Mouse (Mus musculus): ENCODE data around the gene Dab1. TPM values are rescaled to one million over a fixed set of nuclear protein-coding genes. Genes with fewer than 3 reads are reported as not detected.

The Dab1 gene
- polyA plus RNA-seq, 1 experiment from 2014 or later = 3.8 TPM

DNA sequence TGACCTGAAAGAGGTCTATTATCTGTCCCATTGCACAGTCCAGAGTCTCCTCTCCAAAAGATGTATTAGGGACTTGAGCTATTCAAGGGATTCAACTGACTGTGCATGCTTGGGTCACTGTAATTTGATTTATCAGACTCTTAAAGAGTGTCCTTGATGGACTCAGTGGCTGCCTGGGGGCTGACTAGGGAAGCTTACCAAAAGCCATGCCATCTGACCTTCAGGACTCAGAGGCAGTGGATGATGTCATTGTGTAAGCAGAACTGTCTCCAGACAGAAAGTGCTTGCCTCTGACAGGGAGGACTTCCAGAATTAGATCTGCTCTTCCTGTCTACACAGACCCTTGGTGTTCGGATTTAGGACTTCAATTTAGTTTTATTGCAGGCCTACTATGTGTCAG is 627.3 kb downstream of the Dab1 start:
- Histone ChIP-seq H3K36me3 (no peaks in the 10 kb centered on the region), H3K9me3 (no peaks in the 10 kb centered on the region), H3K9ac (no peak overlapping the region), H3K4me3 (no peak overlapping the region), H3K27me3 (no peaks in the 10 kb centered on the region), H3K27ac (no peak overlapping the region), H3K4me1 (no peaks in the 10 kb centered on the region), H3K4me2 (no peak overlapping the region)
- WGBS = 29% methylated on average over 1 of the region's 1 CpGs
- no peak for ATAC-seq (ENCODE audit: borderline replicate concordance, extremely low read depth, low FRiP score, low TSS enrichment)

GRCm38 (mm10) chr4:104249462-104249861 is 630.3 kb downstream of the Dab1 start:
- H3K4me3 ChIP-seq = no peak overlapping the region
- no peaks in the 10 kb centered on the region for H3K36me3 ChIP-seq
- H3K9ac ChIP-seq = no peak overlapping the region
- H3K27me3 ChIP-seq = no peaks in the 10 kb centered on the region
- no peak for ATAC-seq (ENCODE audit: borderline replicate concordance, extremely low read depth, low FRiP score, low TSS enrichment)
- H3K4me1 ChIP-seq = no peaks in the 10 kb centered on the region
- WGBS = 54% methylated on average over 6 of the region's 6 CpGs
- no peak overlapping the region for H3K4me2 ChIP-seq
- H3K9me3 ChIP-seq = no peaks in the 10 kb centered on the region
- no peak overlapping the region for H3K27ac ChIP-seq

DNA sequence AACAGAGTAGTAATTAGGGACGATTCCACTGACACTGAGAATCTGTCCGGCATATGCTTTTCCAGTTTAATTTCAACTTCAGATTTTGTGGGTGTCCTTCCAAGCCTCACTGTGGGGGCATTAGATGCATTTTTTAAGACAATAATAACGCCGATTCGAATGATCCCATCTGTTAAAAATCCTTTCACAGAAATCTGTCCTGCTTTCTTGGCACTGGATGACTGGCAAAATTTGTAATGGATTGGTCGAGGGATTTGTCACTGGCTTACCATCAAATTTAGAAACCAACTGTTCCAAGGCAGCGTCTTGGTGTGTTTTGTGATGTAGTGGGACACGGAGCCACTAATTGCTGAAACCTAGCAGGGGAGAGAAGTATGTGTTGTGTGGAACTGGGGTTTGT is 638.6 kb downstream of the Dab1 start:
- no peaks in the 10 kb centered on the region for H3K27me3 ChIP-seq
- H3K36me3 ChIP-seq = no peaks in the 10 kb centered on the region
- no peak overlapping the region for H3K4me2 ChIP-seq
- H3K4me1 ChIP-seq = no peaks in the 10 kb centered on the region
- H3K4me3 ChIP-seq = no peak overlapping the region
- no peak overlapping the region for H3K9ac ChIP-seq
- no peaks in the 10 kb centered on the region for H3K9me3 ChIP-seq
- no peak overlapping the region for H3K27ac ChIP-seq
- no peak for ATAC-seq (ENCODE audit: borderline replicate concordance, extremely low read depth, low FRiP score, low TSS enrichment)
- 78% methylated on average over 8 of the region's 8 CpGs for WGBS

DNA sequence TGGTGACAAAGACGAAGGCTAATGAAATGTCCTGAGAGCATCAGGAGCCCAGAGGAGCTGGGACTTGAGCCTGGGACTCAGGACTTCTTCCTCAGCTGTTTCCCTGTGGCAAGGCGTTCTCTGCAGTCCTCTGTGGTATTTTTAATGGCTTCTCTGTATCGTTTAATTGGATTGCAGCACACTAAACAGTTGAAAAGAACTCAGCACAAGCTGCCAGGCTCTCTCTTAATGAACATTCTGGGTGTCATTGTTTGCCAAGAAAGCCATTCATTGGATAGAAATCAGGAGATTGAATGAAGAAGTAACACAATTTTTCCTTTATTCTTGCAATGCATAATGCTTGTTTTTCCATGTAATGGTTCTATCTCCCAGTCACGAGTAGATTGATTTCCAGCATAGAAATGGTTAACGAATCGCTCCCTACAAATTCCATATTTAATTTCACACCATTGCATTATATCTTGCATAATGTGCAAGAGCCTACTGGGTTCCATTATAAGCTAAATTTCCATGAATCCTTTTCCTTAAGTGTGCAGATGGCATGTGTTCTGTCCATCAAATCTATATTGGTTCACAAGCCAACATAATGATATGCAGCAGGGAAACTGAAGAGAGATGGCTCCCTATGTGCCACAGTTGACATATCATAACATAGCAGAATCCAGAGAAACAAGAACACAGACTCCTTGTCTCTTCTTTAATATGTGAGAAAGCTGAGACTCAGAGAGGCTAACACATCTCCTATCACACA is 650.4 kb downstream of the Dab1 start:
- Histone ChIP-seq H3K9me3 (no peaks in the 10 kb centered on the region), H3K27me3 (no peaks in the 10 kb centered on the region), H3K36me3 (no peaks in the 10 kb centered on the region), H3K27ac (no peak overlapping the region), H3K9ac (no peak overlapping the region), H3K4me1 (no peaks in the 10 kb centered on the region), H3K4me2 (no peak overlapping the region), H3K4me3 (no peak overlapping the region)
- no peak for ATAC-seq (ENCODE audit: borderline replicate concordance, extremely low read depth, low FRiP score, low TSS enrichment)
- WGBS = 78% methylated on average over 6 of the region's 6 CpGs

- Histone ChIP-seq H3K4me3 (no peak overlapping the region), H3K27me3 (no peaks in the 10 kb centered on the region), H3K36me3 (no peaks in the 10 kb centered on the region), H3K4me2 (no peak overlapping the region), H3K4me1 (no peaks in the 10 kb centered on the region), H3K9ac (no peak overlapping the region), H3K27ac (no peak overlapping the region), H3K9me3 (no peaks in the 10 kb centered on the region)
- ATAC-seq (ENCODE audit: borderline replicate concordance, extremely low read depth, low FRiP score, low TSS enrichment) = no peak
- 76% methylated on average over 5 of the region's 5 CpGs for WGBS
These were observed 651.0 kb downstream of the Dab1 start for GRCm38 (mm10) chr4:104270173-104270557.

DNA sequence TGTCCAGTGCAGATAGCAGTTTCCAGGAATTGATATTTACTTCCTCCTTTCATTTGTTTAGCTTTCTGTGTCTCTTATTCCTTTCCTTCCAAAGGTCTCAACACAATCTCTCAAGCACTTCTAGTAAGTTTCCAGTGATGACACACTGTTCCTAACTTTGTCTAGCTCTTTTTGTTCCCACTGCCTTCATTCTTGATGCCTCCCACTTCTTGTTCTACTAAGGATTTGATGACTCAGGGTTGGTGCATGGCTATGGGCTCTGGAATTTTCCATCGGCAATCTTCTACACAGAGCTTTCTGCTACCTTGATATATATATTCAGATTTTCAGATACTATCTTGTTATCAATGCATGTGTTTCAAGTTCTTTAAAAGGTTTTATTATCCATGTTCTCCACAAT is 656.1 kb downstream of the Dab1 start:
- ATAC-seq (ENCODE audit: borderline replicate concordance, extremely low read depth, low FRiP score, low TSS enrichment) = no peak
- H3K27ac ChIP-seq = no peak overlapping the region
- H3K9ac ChIP-seq = no peak overlapping the region
- H3K4me1 ChIP-seq = no peaks in the 10 kb centered on the region
- H3K27me3 ChIP-seq = no peaks in the 10 kb centered on the region
- no peaks in the 10 kb centered on the region for H3K9me3 ChIP-seq
- no peaks in the 10 kb centered on the region for H3K36me3 ChIP-seq
- no peak overlapping the region for H3K4me3 ChIP-seq
- no peak overlapping the region for H3K4me2 ChIP-seq
- WGBS = 94% methylated on average over 1 of the region's 1 CpGs

DNA sequence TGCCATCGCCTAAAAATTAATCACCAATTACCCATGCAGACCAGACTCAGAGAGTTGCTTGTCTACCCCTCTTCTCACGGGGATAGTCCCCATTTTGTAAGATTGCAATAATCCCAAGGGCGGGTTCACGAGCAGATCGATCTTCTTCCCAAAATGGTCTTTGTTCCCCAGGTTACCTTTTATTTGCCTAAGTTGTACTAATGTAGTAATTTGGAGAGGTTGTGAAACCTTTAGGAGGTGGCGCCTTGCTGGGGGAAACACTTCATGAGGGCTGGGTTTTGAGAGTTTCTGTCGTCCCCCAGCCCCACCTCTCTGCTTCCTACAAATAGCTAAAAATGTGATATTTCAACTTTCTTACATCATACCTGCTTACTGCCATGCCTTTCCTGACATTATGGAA is 657.8 kb downstream of the Dab1 start:
- 82% methylated on average over 7 of the region's 7 CpGs for WGBS
- Histone ChIP-seq H3K27ac (no peak overlapping the region), H3K9me3 (no peaks in the 10 kb centered on the region), H3K4me2 (no peak overlapping the region), H3K4me1 (no peaks in the 10 kb centered on the region), H3K36me3 (no peaks in the 10 kb centered on the region), H3K4me3 (no peak overlapping the region), H3K27me3 (no peaks in the 10 kb centered on the region), H3K9ac (no peak overlapping the region)
- ATAC-seq (ENCODE audit: borderline replicate concordance, extremely low read depth, low FRiP score, low TSS enrichment) = no peak

DNA sequence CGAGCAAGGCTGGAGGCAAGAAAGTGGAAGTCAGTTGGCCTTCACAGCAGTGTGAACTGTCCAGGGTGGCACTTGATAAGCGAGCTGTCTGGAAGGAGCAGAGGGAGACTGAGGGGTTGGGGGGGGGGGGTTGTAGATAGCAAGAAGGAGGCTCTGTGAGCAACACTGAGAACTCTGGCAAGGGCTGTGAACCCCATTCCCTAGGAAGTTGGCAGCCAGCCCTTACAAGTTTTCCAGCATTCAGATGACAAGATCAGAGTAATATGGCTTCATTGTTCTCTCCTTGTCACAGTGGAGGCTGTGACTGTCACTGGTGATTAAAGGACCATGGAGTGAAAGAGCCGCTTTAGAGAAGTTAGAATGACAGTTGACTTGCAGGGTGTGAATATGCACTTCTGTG is 662.4 kb downstream of the Dab1 start:
- Histone ChIP-seq H3K27me3 (no peaks in the 10 kb centered on the region), H3K4me3 (no peak overlapping the region), H3K9ac (no peak overlapping the region), H3K9me3 (no peaks in the 10 kb centered on the region), H3K4me1 (no peaks in the 10 kb centered on the region), H3K4me2 (no peak overlapping the region), H3K27ac (no peak overlapping the region), H3K36me3 (no peaks in the 10 kb centered on the region)
- 42% methylated on average over 3 of the region's 3 CpGs for WGBS
- ATAC-seq (ENCODE audit: borderline replicate concordance, extremely low read depth, low FRiP score, low TSS enrichment) = no peak

DNA sequence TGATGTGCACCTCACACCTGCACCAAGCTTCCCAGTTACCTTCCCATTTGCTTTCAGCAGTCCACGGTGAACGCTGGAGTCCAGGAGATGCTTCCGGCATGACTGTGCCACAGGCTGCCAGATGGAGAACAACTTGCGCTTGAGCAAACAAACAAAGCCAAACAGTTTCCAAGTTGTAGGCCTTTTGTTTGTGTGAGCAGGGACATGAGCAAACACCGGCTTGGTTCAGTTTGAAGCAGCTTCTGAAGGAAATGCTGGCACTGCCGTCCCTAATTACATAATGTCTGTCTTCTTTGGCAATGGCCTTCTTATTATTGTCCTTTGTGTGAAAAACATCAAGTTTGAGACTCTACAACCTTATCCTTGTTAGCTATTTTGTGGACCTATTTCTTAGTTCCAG is 664.7 kb downstream of the Dab1 start:
- H3K27me3 ChIP-seq = no peaks in the 10 kb centered on the region
- WGBS = 43% methylated on average over 6 of the region's 6 CpGs
- no peak for ATAC-seq (ENCODE audit: borderline replicate concordance, extremely low read depth, low FRiP score, low TSS enrichment)
- no peaks in the 10 kb centered on the region for H3K4me1 ChIP-seq
- H3K36me3 ChIP-seq = no peaks in the 10 kb centered on the region
- no peak overlapping the region for H3K4me3 ChIP-seq
- no peak overlapping the region for H3K27ac ChIP-seq
- H3K9ac ChIP-seq = no peak overlapping the region
- H3K9me3 ChIP-seq = no peaks in the 10 kb centered on the region
- H3K4me2 ChIP-seq = no peak overlapping the region

DNA sequence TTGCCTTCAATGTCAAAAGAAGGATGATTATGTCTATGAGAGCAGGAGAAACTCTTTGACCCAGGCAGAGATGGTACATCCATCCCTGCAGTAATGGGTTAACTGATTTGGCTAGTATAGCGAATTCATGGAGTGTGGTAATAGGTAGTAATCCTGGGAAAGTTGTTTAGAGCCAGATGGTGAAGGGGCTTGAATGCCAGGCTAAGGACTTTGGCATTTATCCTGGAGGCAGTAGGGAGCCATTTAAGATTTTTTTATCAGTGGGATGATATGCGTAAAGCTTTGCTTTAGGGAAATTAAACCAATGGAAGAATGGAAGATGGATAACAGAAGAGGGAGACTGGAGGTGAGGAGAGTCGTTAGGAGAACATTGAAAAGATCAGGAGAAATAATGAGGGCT is 669.2 kb downstream of the Dab1 start:
- 68% methylated on average over 3 of the region's 3 CpGs for WGBS
- Histone ChIP-seq H3K9ac (no peak overlapping the region), H3K27me3 (no peaks in the 10 kb centered on the region), H3K27ac (no peak overlapping the region), H3K4me3 (no peak overlapping the region), H3K36me3 (no peaks in the 10 kb centered on the region), H3K9me3 (no peaks in the 10 kb centered on the region), H3K4me2 (no peak overlapping the region), H3K4me1 (no peaks in the 10 kb centered on the region)
- no peak for ATAC-seq (ENCODE audit: borderline replicate concordance, extremely low read depth, low FRiP score, low TSS enrichment)

- no peak overlapping the region for H3K4me2 ChIP-seq
- ATAC-seq (ENCODE audit: borderline replicate concordance, extremely low read depth, low FRiP score, low TSS enrichment) = no peak
- 57% methylated on average over 3 of the region's 3 CpGs for WGBS
These were observed 682.6 kb downstream of the Dab1 start for GRCm38 (mm10) chr4:104301764-104302163.

DNA sequence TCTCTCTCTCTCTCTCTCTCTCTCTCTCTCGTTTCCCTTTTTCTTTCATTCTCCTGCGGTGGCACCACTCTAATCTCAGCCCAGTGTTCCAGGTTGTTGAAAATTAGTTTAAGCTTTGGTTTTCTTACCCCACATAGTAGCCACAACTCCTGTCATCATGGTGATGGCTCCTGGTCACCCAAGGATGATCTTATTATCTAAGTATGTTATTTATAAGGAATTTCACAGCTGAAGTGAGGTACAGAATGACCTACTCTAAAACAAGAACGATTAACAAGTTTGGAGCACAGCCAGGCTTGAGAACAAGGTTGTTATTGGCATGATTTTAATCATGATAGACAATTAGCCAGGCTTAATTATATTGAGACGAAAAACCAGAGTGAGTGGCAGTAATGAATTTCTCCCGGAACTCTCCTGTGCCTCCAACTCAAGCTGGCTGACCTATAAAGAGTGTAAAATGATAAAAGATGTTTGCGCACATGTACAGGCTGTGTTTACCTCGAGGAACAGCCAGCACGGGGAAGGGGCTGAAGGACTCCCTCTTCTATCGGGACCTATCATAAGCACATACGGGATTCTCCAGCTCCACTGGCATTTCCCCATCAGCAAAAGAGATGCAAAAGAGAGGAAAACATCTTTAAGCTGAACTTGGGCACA is 684.0 kb downstream of the Dab1 start:
- ATAC-seq (ENCODE audit: borderline replicate concordance, extremely low read depth, low FRiP score, low TSS enrichment) = no peak
- H3K27ac ChIP-seq = no peak overlapping the region
- H3K36me3 ChIP-seq = no peaks in the 10 kb centered on the region
- H3K9me3 ChIP-seq = no peaks in the 10 kb centered on the region
- no peak overlapping the region for H3K9ac ChIP-seq
- no peak overlapping the region for H3K4me2 ChIP-seq
- no peak overlapping the region for H3K4me3 ChIP-seq
- no peaks in the 10 kb centered on the region for H3K4me1 ChIP-seq
- no peaks in the 10 kb centered on the region for H3K27me3 ChIP-seq
- whole genome bisulfite sequencing = 62% methylated on average over 10 of the region's 10 CpGs

More at GRCm38 (mm10) chr4:104301764-104302163, 682.6 kb downstream of the Dab1 start:
- Histone ChIP-seq H3K9ac (no peak overlapping the region), H3K4me1 (no peaks in the 10 kb centered on the region), H3K27ac (no peak overlapping the region), H3K27me3 (no peaks in the 10 kb centered on the region), H3K9me3 (no peaks in the 10 kb centered on the region), H3K4me3 (no peak overlapping the region), H3K36me3 (no peaks in the 10 kb centered on the region)
